Mouse (Mus musculus): ENCODE data around the gene Foxd4.

The Foxd4 gene

GRCm38 (mm10) chr19:24900581-24901220 is at the start of gene Foxd4:
TSS of gene Foxd4 (minus strand) at chr19:24901197.
- no peak for TF ChIP-seq GATA4 (IDR thresholded peaks at IDR 0.05; ENCODE audit: insufficient replicate concordance, low read length)

- TF ChIP-seq GATA4 (IDR thresholded peaks at IDR 0.05; ENCODE audit: insufficient replicate concordance, low read length) = no peak
Observed at GRCm38 (mm10) chr19:24945521-24946262, 44.7 kb upstream of the Foxd4 start.

GRCm38 (mm10) chr19:24937084-24937483 is 36.1 kb upstream of the Foxd4 start:
- no peak for TF ChIP-seq GATA4 (IDR thresholded peaks at IDR 0.05; ENCODE audit: insufficient replicate concordance, low read length)

- TF ChIP-seq GATA4 (IDR thresholded peaks at IDR 0.05; ENCODE audit: insufficient replicate concordance, low read length) = no peak
Observed at GRCm38 (mm10) chr19:24929041-24929440, 28.0 kb upstream of the Foxd4 start.

- TF ChIP-seq GATA4 (IDR thresholded peaks at IDR 0.05; ENCODE audit: insufficient replicate concordance, low read length) = no peak
Observed at GRCm38 (mm10) chr19:24920866-24921265, 19.9 kb upstream of the Foxd4 start.

- no peak for TF ChIP-seq GATA4 (IDR thresholded peaks at IDR 0.05; ENCODE audit: insufficient replicate concordance, low read length)
Observed at GRCm38 (mm10) chr19:24908385-24909155, 7.6 kb upstream of the Foxd4 start.

GRCm38 (mm10) chr19:24907655-24908054 is 6.7 kb upstream of the Foxd4 start:
- TF ChIP-seq GATA4 (IDR thresholded peaks at IDR 0.05; ENCODE audit: insufficient replicate concordance, low read length) = no peak

GRCm38 (mm10) chr19:24902821-24903220 is 1.8 kb upstream of the Foxd4 start:
- no peak for TF ChIP-seq GATA4 (IDR thresholded peaks at IDR 0.05; ENCODE audit: insufficient replicate concordance, low read length)

- no peak for TF ChIP-seq GATA4 (IDR thresholded peaks at IDR 0.05; ENCODE audit: insufficient replicate concordance, low read length)
Observed at GRCm38 (mm10) chr19:24902256-24902655, 1.3 kb upstream of the Foxd4 start.

GRCm38 (mm10) chr19:24901666-24902065 is 669 bp upstream of the Foxd4 start:
- TF ChIP-seq GATA4 (IDR thresholded peaks at IDR 0.05; ENCODE audit: insufficient replicate concordance, low read length) = no peak

- TF ChIP-seq GATA4 (IDR thresholded peaks at IDR 0.05; ENCODE audit: insufficient replicate concordance, low read length) = no peak
Observed at GRCm38 (mm10) chr19:24899578-24900544, 1.1 kb downstream of the Foxd4 start.

GRCm38 (mm10) chr19:24898737-24899577 is 2.0 kb downstream of the Foxd4 start:
- no peak for TF ChIP-seq GATA4 (IDR thresholded peaks at IDR 0.05; ENCODE audit: insufficient replicate concordance, low read length)

GRCm38 (mm10) chr19:24897896-24898736 is 2.9 kb downstream of the Foxd4 start:
- TF ChIP-seq GATA4 (IDR thresholded peaks at IDR 0.05; ENCODE audit: insufficient replicate concordance, low read length) = no peak
